Mouse (Mus musculus): Measurements from ENCODE around the gene 1700012B09Rik. TPM values are rescaled to one million over a fixed set of nuclear protein-coding genes. Genes with fewer than 3 reads are reported as not detected.

The 1700012B09Rik gene
- total RNA-seq (2017): not detected in 2 replicates

- ATAC-seq (ENCODE audit: extremely low read depth, insufficient number of reproducible peaks, low FRiP score, poor library complexity, severe bottlenecking): 0 out of 2 replicates have a peak, but pooled peaks have one; percentile 13
Measured at GRCm38 (mm10) chr9:14770803-14771471, at the start of gene 1700012B09Rik. Gene 1700012B09Rik (minus strand): TSS chr9:14771030.

- no peak for ATAC-seq (ENCODE audit: extremely low read depth, insufficient number of reproducible peaks, low FRiP score, poor library complexity, severe bottlenecking)
Measured at GRCm38 (mm10) chr9:14810111-14810510, 39.3 kb upstream of the 1700012B09Rik start.

- ATAC-seq (ENCODE audit: extremely low read depth, insufficient number of reproducible peaks, low FRiP score, poor library complexity, severe bottlenecking): no peak
Measured at GRCm38 (mm10) chr9:14806786-14807185, 36.0 kb upstream of the 1700012B09Rik start.

- no peak for ATAC-seq (ENCODE audit: extremely low read depth, insufficient number of reproducible peaks, low FRiP score, poor library complexity, severe bottlenecking)
Measured at GRCm38 (mm10) chr9:14805714-14806113, 34.9 kb upstream of the 1700012B09Rik start.

- ATAC-seq (ENCODE audit: extremely low read depth, insufficient number of reproducible peaks, low FRiP score, poor library complexity, severe bottlenecking): no peak
Measured at GRCm38 (mm10) chr9:14787356-14787755, 16.5 kb upstream of the 1700012B09Rik start.

- peak; percentile 100 for ATAC-seq (ENCODE audit: extremely low read depth, insufficient number of reproducible peaks, low FRiP score, poor library complexity, severe bottlenecking)
Measured at GRCm38 (mm10) chr9:14784039-14785002, 13.5 kb upstream of the 1700012B09Rik start, which contains the start of the genes Mre11a and Ankrd49. Gene Mre11a (plus strand): TSS chr9:14784654. Gene Ankrd49 (minus strand): TSS chr9:14784856.

- ATAC-seq (ENCODE audit: extremely low read depth, insufficient number of reproducible peaks, low FRiP score, poor library complexity, severe bottlenecking): no peak
Measured at GRCm38 (mm10) chr9:14778341-14778740, 7.5 kb upstream of the 1700012B09Rik start.

- 0 out of 2 replicates have a peak, but pooled peaks have one; percentile 41 for ATAC-seq (ENCODE audit: extremely low read depth, insufficient number of reproducible peaks, low FRiP score, poor library complexity, severe bottlenecking)
Measured at GRCm38 (mm10) chr9:14773813-14774212, 3.0 kb upstream of the 1700012B09Rik start.

- ATAC-seq (ENCODE audit: extremely low read depth, insufficient number of reproducible peaks, low FRiP score, poor library complexity, severe bottlenecking): peak; percentile 41; the same call in 1 of the 2 replicates
Measured at GRCm38 (mm10) chr9:14772074-14772473, 1.2 kb upstream of the 1700012B09Rik start.

GRCm38 (mm10) chr9:14769811-14770210, 1.0 kb downstream of the 1700012B09Rik start:
- ATAC-seq (ENCODE audit: extremely low read depth, insufficient number of reproducible peaks, low FRiP score, poor library complexity, severe bottlenecking): no peak

GRCm38 (mm10) chr9:14764765-14765164, 6.1 kb downstream of the 1700012B09Rik start:
- ATAC-seq (ENCODE audit: extremely low read depth, insufficient number of reproducible peaks, low FRiP score, poor library complexity, severe bottlenecking): peak; percentile 66

- no peak for ATAC-seq (ENCODE audit: extremely low read depth, insufficient number of reproducible peaks, low FRiP score, poor library complexity, severe bottlenecking)
Measured at GRCm38 (mm10) chr9:14759261-14759660, 11.6 kb downstream of the 1700012B09Rik start.

- peak; percentile 92 for ATAC-seq (ENCODE audit: extremely low read depth, insufficient number of reproducible peaks, low FRiP score, poor library complexity, severe bottlenecking)
Measured at GRCm38 (mm10) chr9:14758590-14758989, 12.2 kb downstream of the 1700012B09Rik start.

GRCm38 (mm10) chr9:14754469-14754868, 16.4 kb downstream of the 1700012B09Rik start:
- ATAC-seq (ENCODE audit: extremely low read depth, insufficient number of reproducible peaks, low FRiP score, poor library complexity, severe bottlenecking): no peak

GRCm38 (mm10) chr9:14753947-14754346, 16.9 kb downstream of the 1700012B09Rik start:
- ATAC-seq (ENCODE audit: extremely low read depth, insufficient number of reproducible peaks, low FRiP score, poor library complexity, severe bottlenecking): no peak

- ATAC-seq (ENCODE audit: extremely low read depth, insufficient number of reproducible peaks, low FRiP score, poor library complexity, severe bottlenecking): peak; percentile 42
Measured at GRCm38 (mm10) chr9:14752001-14752522, 18.8 kb downstream of the 1700012B09Rik start, which contains the start of gene Fut4. Gene Fut4 (minus strand): TSS chr9:14752393.

GRCm38 (mm10) chr9:14751503-14752000, 19.3 kb downstream of the 1700012B09Rik start:
- peak; percentile 21; the same call in 1 of the 2 replicates for ATAC-seq (ENCODE audit: extremely low read depth, insufficient number of reproducible peaks, low FRiP score, poor library complexity, severe bottlenecking)

- no peak for ATAC-seq (ENCODE audit: extremely low read depth, insufficient number of reproducible peaks, low FRiP score, poor library complexity, severe bottlenecking)
Measured at GRCm38 (mm10) chr9:14750901-14751502, 19.8 kb downstream of the 1700012B09Rik start.
